Mouse (Mus musculus): ENCODE measurements at regions not wholly inside any gene's neighbourhood (a gene's known extent, or its start where the extent isn't known, plus 50 kb on each side); places are given as distances from the start of the nearest gene placed in this dataset.

- no peak for DNase-seq
These were observed 106.3 kb downstream of the Cysltr2 start for GRCm38 (mm10) chr14:72942571-72942970.

GRCm38 (mm10) chr14:72939067-72939393 is 109.9 kb downstream of the Cysltr2 start:
- DNase-seq: no peak

GRCm38 (mm10) chr14:72938382-72939066 is 110.4 kb downstream of the Cysltr2 start:
- DNase-seq: no peak

- no peak for DNase-seq
These were observed 115.3 kb downstream of the Cysltr2 start for GRCm38 (mm10) chr14:72933598-72933997.

GRCm38 (mm10) chr14:72932296-72932695 is 116.6 kb downstream of the Cysltr2 start:
- peak; percentile 2 for DNase-seq

- DNase-seq: no peak
These were observed 147.6 kb downstream of the Cysltr2 start for GRCm38 (mm10) chr14:72901171-72901926.

- no peak for DNase-seq
These were observed 149.3 kb downstream of the Cysltr2 start for GRCm38 (mm10) chr14:72899630-72900029.

- DNase-seq: no peak
These were observed 156.6 kb downstream of the Cysltr2 start for GRCm38 (mm10) chr14:72892316-72892715.

GRCm38 (mm10) chr14:72889663-72890062 is 159.3 kb downstream of the Cysltr2 start:
- DNase-seq: no peak

GRCm38 (mm10) chr14:72887470-72888071 is 161.3 kb downstream of the Cysltr2 start:
- DNase-seq: no peak

- no peak for DNase-seq
These were observed 162.0 kb downstream of the Cysltr2 start for GRCm38 (mm10) chr14:72886935-72887369.

- DNase-seq: no peak
These were observed 163.1 kb downstream of the Cysltr2 start for GRCm38 (mm10) chr14:72885824-72886223.

GRCm38 (mm10) chr14:72884561-72884960 is 164.4 kb downstream of the Cysltr2 start:
- DNase-seq: no peak

GRCm38 (mm10) chr14:72877132-72877531 is 167.3 kb upstream of the Fndc3a start:
- no peak for DNase-seq

- no peak for DNase-seq
These were observed 163.7 kb upstream of the Fndc3a start for GRCm38 (mm10) chr14:72873494-72873893.

GRCm38 (mm10) chr14:72869188-72869749 is 159.5 kb upstream of the Fndc3a start:
- peak; percentile 53 for DNase-seq

GRCm38 (mm10) chr14:72866896-72867295 is 157.1 kb upstream of the Fndc3a start:
- DNase-seq: no peak

GRCm38 (mm10) chr14:72865531-72865930 is 155.7 kb upstream of the Fndc3a start:
- DNase-seq: no peak

- no peak for DNase-seq
These were observed 155.0 kb upstream of the Fndc3a start for GRCm38 (mm10) chr14:72864792-72865191.

- DNase-seq: no peak
These were observed 154.3 kb upstream of the Fndc3a start for GRCm38 (mm10) chr14:72864130-72864529.

GRCm38 (mm10) chr14:72862806-72863526 is 153.2 kb upstream of the Fndc3a start:
- DNase-seq: no peak

GRCm38 (mm10) chr14:72854226-72854625 is 144.4 kb upstream of the Fndc3a start:
- DNase-seq: no peak

GRCm38 (mm10) chr14:72853104-72853503 is 143.3 kb upstream of the Fndc3a start:
- no peak for DNase-seq

Data from retina, postnatal 1 day (tissue).